Mouse (Mus musculus) forelimb bud, embryonic 11.5 days (tissue): ENCODE data around the gene Msl1.

ENCODE experiments used
- DNase-seq: peaks from one replicate; pipeline ENCODE4 v3.0.0-alpha.2; 2012; ENCODE audit warnings: low read depth, low spot score

The Msl1 gene

DNA sequence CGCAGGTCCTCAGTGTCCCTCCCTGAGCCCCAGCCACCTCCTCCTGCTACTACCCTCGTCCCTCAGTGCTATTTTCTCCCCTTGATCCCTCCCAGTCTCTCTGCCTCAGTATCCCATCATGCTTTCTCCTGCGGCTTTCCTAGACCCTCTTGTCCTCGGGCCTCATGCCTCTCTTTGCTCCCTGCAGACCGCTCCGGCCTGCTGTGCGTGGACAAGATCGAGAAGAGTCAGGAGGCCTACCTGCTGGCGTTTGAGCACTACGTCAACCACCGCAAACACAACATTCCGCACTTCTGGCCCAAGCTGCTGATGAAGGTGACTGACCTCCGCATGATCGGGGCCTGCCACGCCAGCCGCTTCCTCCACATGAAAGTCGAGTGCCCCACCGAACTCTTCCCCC lies 31.2 kb upstream of the Msl1 start:
- DNase-seq: no peak

DNA sequence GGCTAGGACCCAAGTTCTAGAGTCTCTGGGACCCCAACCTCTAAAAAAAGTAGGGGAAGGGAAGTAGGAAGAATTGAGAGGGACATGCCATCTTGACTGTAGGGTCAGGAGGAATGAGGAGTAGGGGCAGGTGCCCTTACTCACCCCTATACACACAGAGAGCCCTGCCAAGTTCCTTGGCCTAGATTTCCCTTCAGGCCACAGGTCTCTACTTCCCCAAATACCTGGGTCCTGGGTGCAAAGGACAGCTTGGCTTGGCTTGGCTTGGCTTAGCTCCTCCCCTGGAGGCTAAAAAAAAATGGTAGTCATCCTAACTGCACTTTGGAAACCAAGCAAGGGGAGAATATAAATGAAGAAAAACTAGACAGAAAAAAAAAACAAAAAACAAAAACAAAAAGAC lies 30.6 kb upstream of the Msl1 start:
- DNase-seq: no peak

DNA sequence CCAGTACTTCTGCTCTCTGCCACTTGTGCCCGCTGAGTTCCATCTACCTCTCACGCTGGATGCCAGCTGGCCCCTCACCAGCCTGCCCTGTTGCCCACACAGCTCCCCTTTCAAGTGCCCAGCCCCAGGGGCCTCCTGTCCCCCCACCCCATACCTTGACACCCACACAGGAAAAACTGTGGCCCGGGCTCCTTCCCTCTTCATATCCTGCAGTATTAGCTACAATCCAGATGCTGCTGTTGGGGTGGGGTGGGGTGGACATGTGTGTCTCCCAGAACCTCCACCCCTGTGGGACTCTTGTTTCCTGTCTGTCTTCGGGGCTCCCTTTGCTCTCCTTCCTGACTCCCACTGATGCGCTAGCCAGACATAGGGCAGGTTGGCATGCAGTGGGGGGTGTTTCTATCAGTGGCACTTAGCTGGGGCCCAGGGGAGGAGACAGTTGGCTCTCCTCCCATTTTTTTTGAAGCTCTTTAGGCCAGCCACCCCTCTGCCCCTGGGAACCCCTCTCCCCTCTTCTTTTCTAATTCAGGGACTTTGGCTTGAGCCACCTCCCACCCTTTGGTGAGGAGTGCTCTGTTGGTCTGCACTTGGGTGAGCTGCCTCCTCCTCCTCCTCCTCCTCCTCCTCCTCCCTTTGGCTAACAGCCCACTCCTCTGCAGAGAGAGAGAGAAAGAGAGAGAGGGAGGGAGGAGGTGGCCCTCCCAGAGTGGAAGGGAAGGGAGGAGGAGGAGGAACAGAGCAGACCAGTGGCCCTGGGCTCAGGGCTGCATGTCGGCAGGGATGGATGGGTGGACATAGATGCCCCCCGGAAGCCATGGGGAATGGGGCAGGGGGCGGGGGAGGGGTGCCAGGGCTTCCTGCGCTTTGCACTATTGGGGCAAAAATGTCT lies 29.7 kb upstream of the Msl1 start:
- no peak for DNase-seq

DNA sequence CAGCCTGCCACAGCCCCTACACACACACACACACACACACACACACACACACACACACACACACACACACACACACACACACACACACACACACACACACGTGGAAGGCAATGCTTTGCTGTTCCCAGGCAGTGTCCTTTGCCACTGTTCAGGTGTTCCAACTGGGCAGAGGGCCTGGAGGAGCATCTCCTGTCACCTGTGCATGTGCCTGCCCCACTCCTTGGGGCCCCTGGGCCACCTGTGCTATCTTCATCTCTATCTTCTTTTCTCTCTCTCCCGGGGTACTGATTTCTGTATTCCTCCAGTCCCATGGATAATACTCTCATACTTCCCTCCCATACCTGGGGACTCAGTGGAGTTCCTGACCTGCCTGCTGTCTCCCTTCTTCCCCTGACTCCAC lies 29.0 kb upstream of the Msl1 start:
- no peak for DNase-seq

DNA sequence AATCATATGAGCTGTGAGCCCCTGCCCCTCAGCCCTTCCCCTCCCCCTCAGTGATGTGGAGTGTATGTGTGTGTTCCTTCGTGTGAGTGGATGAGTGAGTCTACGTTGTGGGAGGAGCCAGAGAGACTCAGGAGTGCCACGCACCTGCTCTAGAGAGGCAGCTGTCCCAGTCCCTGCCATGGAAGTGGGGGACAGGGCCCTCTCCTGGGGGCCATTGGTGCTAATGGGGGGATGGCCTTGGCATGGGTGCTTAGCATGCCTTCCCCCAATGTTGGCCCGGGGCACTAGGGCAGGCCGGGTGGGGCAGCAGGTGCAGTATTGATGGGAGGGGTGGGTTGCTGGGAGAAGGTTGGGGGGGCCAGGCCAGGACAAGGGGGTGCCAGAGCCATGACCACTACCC lies 28.5 kb upstream of the Msl1 start:
- DNase-seq: no peak

DNA sequence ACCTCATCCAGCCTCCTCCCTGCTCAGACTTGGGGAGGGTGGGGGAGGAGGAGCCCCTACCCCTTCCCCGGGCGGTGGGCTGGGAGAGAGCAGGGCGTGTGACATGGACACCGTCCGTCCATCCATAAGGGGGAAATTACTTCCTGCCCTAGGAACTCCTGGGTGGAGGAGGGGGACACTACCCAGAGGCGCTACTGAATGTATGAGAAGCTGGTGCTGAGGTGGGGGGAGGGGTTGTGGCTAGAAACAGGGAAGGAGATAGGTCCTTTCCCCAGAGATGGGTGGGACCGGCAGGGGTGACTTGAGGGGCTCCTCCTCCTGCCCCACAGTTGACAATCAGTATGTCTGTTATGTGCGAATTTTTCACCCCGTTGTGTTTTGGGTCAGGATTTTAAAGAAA lies 28.0 kb upstream of the Msl1 start:
- DNase-seq: no peak

DNA sequence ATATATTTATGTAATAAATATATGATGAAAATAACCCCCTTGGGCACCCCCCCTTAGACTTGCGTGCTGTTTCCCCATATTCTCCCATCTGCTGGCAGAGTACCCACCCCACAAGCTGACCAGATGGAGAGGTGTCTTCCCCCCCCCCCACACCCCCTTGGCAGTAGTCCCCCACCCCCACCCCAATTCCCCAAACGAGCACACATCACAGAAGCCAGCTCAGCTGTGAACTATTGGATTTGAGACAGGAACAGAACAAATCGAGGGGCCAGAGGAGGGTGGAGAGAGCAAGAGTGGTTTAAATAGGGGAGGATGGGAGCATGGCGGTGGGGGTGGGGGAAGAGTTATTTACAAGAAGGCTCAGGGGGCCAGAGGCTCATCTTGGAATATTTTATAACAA lies 27.6 kb upstream of the Msl1 start:
- DNase-seq: no peak

DNA sequence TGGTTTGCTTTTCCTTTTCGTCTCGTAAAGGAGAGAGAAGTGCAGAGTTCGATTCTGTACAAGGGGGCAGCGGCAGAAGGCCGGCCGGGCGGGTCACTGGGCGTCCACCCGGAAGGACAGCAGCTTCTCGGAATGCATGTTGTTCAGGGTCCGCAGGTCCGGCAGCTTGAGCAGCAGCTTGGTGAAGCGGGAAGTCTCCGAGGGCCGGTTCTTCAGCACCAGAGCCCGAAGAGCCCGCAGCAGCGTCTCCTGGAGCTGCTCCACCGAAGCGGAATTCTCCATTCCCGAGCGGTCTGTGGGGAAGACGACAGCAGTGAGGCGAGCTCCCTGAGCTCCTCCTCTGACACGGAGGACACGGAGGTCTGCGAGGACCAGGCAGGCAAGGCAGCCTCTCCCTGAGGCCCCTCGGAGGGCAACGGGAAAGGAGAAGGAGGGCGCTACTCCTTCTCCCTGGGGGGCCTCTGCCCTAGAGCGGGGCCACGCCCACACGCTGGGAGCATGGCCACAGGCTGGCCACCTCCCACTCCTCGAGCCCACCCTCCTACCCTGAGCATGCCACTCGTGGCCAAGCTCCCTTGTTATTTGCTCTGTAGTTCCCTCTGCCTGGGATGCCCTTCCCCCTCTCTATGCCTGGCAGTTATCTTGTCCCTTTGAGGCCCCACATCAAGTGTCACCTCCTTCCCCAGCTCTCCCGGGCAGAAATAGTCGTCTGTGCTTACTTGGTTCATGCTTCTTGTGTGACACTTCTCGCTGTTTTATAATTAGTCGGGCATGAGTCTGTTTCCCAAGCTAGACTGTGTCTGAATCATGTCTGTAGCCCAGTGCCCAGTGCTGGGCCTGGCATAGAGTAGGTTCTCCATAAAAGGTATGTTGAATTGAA lies 26.9 kb upstream of the Msl1 start:
- no peak for DNase-seq

DNA sequence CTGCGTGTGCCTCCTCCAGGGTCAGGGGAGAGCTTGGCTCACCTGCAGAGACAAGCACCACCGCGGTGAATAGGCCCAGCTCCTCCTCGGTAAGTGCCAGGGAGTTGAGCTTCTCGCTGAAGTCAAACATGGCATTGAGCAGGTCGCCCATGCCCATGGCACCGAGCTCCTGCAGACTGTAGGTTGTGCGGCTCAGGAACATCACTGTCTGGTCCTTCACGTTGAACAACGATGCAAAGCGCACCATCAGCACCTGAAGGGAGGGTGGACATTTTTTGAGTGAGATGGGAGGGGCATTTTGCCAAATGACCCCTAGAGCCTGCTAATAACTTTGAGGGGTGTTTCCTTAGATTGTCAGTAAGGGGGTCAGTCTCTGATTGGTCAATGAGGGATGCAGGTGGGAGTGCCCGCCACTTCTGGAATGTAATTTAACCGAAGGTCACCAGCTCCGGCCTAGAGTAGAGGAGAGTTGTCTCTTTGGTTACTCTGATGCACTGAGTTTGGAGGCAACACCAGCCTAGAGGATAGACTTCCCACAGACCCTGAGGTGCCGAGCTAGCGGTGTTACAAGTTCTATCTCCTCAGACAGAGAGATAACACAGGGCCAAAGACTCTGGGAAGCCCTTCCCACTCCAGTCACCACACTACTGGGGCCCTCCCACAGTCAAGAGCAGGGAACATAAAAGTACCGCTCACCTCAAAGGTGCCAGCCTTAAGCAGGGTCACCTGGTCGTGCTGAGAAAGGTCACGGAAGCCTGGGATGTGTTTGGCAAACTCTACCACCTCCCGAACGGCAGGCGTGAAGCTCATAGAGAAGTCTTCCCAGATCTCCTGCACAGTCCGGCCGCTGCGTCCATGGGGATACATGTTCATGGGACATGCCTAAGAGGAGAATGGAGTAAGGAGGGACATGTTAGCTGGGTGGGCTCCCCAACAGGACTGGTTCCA lies 26.0 kb upstream of the Msl1 start:
- DNase-seq: no peak

DNA sequence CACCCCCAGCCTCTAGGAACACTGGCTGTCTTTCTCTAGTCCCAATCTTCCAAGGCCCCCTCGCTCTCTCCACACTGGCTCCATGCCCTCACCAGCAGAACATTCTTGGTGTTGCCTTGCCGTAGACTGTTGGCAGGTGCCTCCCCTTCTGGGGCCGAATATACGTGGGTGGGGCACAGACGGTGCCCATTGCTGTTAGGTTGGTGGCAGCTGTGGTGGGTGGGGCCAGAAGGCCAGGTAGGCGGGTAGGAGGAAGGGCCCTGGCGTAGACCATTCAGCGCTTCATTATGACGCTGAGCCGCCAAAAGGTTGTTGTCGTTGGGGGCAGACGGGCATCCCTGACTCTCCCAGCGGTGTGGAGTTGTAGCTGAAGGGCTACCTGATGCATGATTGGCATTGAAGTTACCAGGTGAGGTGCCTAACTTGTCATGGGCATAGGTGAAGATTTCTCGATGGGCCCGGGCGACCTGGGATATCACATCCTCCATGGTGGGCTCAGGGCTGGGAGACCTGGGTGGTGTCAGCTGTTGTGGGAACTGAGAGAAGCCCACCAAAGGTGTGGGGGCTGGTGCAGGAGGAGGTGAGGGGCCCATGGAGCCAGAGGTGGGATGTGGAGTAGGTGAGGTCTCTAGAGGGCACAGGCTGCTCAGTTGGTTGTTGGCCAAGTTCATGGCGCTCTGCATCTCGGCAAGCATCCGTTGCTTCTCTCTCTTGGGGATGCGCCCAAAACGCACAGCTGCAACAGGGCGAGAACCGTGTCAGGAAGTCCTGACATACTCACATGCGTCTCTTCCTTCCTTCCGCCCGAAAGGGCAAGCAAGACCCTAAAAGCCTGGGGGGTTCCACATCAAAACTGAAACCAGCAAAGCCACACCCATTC lies 25.0 kb upstream of the Msl1 start:
- DNase-seq: no peak

DNA sequence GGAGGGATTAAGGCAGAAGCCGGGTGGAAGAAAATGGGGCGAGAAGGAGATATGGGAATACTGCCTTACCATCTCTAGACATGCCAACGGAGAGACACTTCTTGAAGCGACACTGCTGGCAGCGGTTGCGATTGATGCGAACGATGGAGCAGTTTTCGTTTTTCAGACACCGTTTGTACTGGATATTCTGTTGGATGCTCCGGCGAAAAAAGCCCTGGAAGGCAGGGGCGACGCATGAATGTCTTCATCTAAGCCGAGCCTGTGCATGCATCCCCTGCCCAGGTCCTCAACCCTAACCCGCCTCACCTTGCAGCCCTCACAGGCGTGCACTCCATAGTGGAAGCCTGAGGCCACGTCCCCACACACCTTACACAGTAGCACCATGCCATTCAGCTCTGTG lies 24.2 kb upstream of the Msl1 start:
- DNase-seq: no peak

DNA sequence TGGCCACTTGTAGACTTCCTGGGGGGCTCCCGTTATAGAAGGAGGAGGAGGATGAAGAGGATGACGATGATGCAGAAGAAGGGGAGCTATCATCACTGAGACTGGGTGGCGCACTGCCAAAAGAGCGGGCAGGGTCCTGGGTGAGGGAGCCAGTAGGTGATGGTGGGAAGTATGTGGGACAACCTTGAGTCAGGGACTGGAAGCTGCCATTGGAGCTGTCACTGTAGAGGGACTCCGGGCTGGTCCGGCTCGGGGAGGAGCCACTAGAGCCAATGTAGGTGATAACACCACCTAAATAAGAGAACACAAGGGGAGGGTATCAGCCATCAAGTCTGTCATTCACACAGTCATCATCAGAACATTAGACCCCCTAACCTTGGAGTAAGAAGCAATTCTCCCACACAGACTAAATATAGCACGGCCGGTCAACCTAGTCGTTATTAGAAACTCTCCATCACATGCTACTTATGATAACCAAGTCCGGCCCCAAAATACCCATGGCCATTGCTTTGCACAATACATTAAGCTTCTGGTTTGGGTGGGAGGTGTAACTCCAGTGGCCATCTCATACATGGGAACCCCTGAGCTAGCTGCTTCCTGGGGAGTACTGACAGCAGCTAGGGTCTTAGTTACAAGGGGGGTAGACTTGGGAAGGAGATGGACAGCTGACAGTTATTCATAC lies 23.3 kb upstream of the Msl1 start:
- no peak for DNase-seq

DNA sequence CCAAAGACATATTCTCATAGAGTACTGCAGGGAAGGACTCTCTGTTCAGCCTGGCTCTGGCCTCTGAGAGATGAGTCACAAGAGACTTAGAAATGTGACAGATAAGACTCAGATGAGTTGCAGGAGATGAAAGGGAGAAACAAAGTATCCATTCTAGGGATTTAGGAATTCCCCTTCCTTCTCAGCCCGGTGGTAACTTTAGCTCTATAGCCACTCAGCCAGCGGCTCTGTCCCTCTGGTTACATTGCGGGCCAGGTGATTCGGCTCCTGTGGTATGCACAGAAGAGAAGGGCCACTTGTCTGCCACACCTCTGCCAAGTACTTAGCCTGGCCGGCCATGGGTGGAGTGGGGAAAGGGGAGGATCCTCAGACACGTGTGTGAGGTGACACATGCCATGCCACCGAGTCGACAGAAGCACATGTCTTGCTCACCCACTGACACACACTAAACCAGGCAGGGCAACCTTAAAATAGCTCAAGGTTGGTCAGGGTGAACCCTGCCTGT lies 22.6 kb upstream of the Msl1 start:
- no peak for DNase-seq

DNA sequence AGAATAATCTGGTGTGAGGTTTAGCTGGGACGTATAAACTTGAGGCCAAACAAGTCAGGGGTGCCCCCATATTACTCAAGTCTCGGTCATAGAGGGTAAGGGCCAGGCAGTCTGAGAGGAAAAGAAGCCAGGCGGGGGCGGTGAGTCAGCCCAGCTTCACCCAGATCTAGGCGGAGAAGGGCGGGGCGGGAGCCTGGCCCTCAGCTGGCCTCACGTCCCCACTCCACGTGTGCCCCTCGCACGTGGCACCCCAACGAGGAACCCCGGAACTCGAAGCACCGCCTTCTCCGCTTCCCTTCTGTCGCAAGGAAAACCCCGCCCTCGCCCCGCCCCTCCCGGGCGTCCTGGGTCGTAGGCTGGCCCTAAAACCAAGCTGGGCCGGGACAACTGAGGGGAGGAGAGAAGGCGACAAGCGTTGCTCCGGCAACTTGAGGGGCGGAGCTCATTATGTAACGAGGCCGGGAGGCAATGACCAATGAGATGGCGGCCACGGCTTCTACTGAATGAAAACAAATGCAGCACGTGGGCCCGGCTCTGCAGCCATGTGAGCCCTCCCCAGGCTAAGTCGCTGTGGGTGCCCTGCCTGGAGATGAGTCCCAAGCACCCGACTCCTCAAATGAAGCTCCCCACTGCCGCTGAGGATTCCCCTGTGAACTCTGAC lies 21.6 kb upstream of the Msl1 start:
- peak; percentile 93 for DNase-seq

DNA sequence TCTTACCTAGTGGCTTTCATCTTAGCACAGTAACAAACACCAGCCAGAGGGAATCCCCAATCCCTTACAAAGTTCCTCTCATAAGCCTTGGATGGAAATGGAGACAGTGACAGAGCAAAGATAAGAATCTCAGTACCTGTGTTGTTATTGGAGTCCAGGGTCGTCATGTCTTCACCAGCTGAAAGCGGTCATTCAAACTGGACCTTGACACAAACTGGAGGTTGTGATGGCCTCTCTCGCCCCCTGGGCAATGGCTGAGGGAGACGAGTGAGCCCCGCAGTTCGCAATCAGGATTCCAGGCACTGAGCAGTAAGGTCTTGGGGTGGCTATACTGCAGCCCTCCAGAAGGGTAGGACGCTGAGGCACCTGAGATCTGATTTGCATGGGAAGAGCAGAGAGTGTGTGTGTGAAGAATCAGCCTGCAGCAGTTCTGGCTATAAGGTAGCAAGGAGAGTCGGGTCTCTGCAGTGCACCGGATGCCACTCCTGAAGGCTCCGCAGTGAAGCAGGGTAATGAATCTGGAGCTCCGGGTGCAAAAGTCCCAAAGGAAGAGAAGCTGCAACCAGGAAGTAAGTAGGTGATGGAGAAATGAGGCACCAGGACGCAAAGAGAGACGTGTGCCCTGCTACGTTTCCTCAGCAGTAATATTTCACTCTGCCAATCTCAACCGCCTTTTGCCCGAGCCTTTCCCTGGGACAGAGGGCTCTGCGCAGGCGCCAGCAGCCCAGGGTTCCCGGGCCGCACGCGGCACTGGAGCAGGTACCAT lies 20.6 kb upstream of the Msl1 start, which contains the start of gene Nr1d1:
TSS of gene Nr1d1 (minus strand) at position 752 of the 766 bp plus-strand sequence.
- no peak for DNase-seq

DNA sequence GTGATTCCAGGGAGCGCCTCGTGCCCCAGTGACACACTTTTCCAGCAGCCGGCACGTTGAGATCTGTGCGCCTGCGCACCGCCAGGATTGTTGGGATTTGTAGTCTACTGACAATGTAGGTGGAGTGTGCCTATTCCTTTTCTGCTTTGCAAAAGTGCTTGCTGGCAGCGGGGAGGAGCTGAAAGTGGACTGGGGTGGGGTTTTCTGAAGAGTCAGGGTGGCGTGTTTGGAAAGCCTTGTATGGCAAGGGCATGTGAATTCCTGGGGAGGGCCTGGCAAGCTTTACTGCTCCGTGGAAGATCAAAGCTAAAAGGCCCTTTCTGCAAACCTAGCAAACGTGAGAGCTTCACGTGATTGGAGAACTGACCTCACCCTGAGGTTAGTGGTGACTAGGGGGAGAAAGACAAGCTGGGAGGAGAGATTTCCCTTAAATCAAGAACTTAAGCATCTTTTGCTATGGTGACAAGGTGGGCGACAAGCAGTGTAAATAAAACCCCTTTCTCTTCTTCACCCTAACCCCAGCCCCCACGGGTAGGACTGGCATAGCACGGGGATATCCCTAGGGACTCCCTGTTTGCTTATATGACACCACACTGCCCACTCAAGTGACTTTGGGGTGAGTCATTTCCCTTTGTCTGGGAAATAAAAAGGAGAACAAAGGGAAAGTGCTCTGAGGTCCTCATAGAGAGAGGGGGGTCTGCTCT lies 19.8 kb upstream of the Msl1 start:
- peak; percentile 97 for DNase-seq

DNA sequence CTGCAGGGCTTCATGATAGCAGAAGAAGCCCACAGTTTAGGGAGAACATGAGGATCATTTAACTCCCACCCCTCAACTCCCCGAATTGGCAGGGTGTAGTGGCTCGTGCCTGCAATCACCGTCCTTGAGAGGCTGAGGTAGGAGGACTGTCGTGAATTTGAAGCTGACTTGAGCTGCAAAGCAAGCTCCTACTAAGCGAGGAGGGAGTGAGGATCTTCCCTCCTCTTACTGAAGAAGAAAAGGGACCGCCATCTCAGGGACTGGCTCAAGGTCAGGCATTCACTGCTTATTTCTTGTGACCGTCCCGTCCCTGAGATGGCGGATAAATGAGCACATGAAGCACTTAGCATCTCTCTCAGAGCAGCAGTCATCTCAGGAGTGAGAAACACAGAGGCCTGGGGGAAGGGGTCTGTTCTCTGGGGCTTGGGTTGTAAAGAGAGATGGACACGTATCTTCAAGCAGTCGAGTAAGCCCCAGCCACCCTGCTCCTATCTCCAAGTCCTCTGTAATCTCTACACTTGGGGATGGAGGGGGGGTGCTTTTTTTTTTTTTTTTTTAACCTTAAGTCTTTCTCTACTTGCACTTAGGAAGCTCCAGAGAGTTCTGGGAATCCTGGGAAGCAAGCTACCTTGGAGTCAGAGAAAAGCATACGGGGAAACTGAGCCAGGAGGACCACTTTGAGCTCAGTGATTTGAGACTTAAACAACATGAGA lies 19.1 kb upstream of the Msl1 start:
- DNase-seq: no peak
